Mouse (Mus musculus): ENCODE results near the gene Cald1.

DNA sequence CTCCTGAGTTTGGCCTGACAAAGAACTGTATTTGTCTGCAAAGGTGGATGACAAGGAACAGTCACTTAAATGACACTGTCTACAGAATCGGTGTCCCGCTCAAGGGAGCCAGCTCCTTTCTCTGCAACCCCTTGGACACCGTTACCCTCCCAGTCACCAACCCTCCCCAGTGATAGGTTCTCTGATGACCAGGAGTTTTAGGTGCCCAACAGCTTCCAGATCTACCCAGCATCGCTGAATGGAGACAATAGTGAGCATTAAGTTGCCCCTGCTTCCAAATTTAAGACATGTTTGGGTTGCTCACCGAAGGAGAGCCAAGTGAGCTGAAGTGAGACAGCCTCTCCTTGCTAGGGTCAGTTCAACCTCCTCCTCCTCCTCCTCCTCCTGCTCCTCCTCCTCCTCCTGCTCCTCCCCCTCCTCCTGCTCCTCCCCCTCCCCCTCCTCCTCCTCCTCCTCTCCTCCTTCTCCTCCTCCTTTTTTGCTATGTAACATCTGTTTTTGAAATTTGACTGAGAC, 70.5 kb downstream of the Cald1 start:
- TF ChIP-seq CTCF (IDR thresholded peaks at IDR 0.05; ENCODE audit: low read depth, low read length) = no peak
- no peak for TF ChIP-seq POLR2A (IDR thresholded peaks at IDR 0.05; ENCODE audit: extremely low read depth, insufficient read depth, low read length)
